8 mouse cellular contexts compared by ENCODE assay signal in genomic region chr7:116323331-116323964, GRCm38 (mm10). TPM values are rescaled to one million over a fixed set of nuclear protein-coding genes. Genes with fewer than 3 reads are reported as not detected.
A peak's percentile ranks its signal among the peaks of the same experiment; 100 is the strongest.
DNase-seq lines count a peak whose midpoint lies in the region; ATAC-seq lines count a peak whose summit lies in the region.

No protein-coding gene starts in this region.

- WGBS in forebrain, embryonic 16.5 days, result 27% methylated on average over 10 of the region's 10 CpGs

- DNase-seq in Muller cell, postnatal 12 days (ENCODE audit: inconsistent ontology term), result peak; percentile 78
- peak; percentile 34 for DNase-seq in cerebellum, adult 11 months
- peak; percentile 82 for DNase-seq in heart, postnatal 4 days
- peak; percentile 66 to 81 for DNase-seq in layer of hippocampus, postnatal 10 days (ENCODE audit: low spot score in 2 of 2)
- peak; percentile 71 for DNase-seq in lung, postnatal 25 days (ENCODE audit: low spot score)
- DNase-seq in right cerebral cortex, postnatal 10 days (ENCODE audit: low spot score in 2 of 2), result peak; percentile 71 to 79

- H3K27me3 ChIP-seq in forebrain, embryonic 16.5 days (replicated peaks; ENCODE audit: control insufficient read depth, insufficient read depth, low read length), result no peaks in the 10 kb centered on the region

- H3K4me2 ChIP-seq in forebrain, embryonic 16.5 days (ENCODE audit: low read length), result no peak overlapping the region

- no peak overlapping the region for H3K9ac ChIP-seq in forebrain, embryonic 16.5 days (replicated peaks; ENCODE audit: low read depth, low read length)

- ATAC-seq in forebrain, embryonic 16.5 days, result peak; percentile 77
- ATAC-seq in monocyte, adult 5-6 weeks (replicated peaks; ENCODE audit: insufficient number of reproducible peaks, low FRiP score, low TSS enrichment, poor library complexity, severe bottlenecking), result no peak

- no peaks in the 10 kb centered on the region for H3K4me1 ChIP-seq in forebrain, embryonic 16.5 days (replicated peaks; ENCODE audit: control insufficient read depth, insufficient read depth, low read length)

- no peak overlapping the region for H3K4me3 ChIP-seq in forebrain, embryonic 16.5 days (replicated peaks; ENCODE audit: low read length)

- no peak overlapping the region for H3K27ac ChIP-seq in forebrain, embryonic 16.5 days (ENCODE audit: low read length)

- H3K9me3 ChIP-seq in forebrain, embryonic 16.5 days (ENCODE audit: control insufficient read depth, low read length), result no peaks in the 10 kb centered on the region

- H3K36me3 ChIP-seq in forebrain, embryonic 16.5 days (ENCODE audit: control insufficient read depth, insufficient read depth), result no peaks in the 10 kb centered on the region

RNA-seq across cellular contexts. Expression of gene Rps13, which starts 10.5 kb away (rescaled TPM):
- 452 and 498 TPM in 2 replicates for polyA plus RNA-seq in forebrain, embryonic 16.5 days (2015; fragmentation: Nextera tagmentation; extraction: Ambion mirVana)
- 100 to 1,000 TPM; 450 to 451 TPM for total RNA-seq in heart, postnatal 4 days (2021)
- 100 to 1,000 TPM; 282 to 291 TPM for total RNA-seq in layer of hippocampus, postnatal 10 days (2021)
- total RNA-seq in monocyte, adult 5-6 weeks (2017), result 1,896 to 2,322 TPM (median 2,106 TPM) in 3 replicates

RNA-seq across cellular contexts. Expression of gene Plekha7, which starts 15.3 kb away (rescaled TPM):
- polyA plus RNA-seq in forebrain, embryonic 16.5 days (2015; fragmentation: Nextera tagmentation; extraction: Ambion mirVana), result 8.7 and 8.8 TPM in 2 replicates
- 10 to 100 TPM; 19.5 to 24.9 TPM for total RNA-seq in heart, postnatal 4 days (2021)
- total RNA-seq in layer of hippocampus, postnatal 10 days (2021), result 10 to 100 TPM; 20.5 to 25.9 TPM
- 0.76 to 1.5 TPM (median 0.96 TPM) in 3 replicates for total RNA-seq in monocyte, adult 5-6 weeks (2017)
